Mouse (Mus musculus) large intestine, adult 2 months (tissue): ENCODE measurements around the gene Meis1. TPM values are rescaled to one million over a fixed set of nuclear protein-coding genes. Genes with fewer than 3 reads are reported as not detected.

Experiments used
- DNase-seq: peaks from one replicate; pipeline ENCODE4 v3.0.0-alpha.2; 2012; ENCODE audit warnings: low read depth, low spot score
- WGBS: fragments of 180-500 bp; shearing (Covaris S2); methylation state at CpG from one replicate; pipeline ENCODE4 v1.1.7; 2018; 5-methylcytosine and 5-hydroxymethylcytosine counted together
- polyA plus RNA-seq: library from polyadenylated mRNA; depleted of rRNA; stranded (reverse); fragments of >200 nt; gene quantifications from 2 replicates; pipeline ENCODE4 v1.2.3, GENCODE M21; 2012

Gene Meis1
- polyA plus RNA-seq, 1 experiment, result 4.9 TPM

DNA sequence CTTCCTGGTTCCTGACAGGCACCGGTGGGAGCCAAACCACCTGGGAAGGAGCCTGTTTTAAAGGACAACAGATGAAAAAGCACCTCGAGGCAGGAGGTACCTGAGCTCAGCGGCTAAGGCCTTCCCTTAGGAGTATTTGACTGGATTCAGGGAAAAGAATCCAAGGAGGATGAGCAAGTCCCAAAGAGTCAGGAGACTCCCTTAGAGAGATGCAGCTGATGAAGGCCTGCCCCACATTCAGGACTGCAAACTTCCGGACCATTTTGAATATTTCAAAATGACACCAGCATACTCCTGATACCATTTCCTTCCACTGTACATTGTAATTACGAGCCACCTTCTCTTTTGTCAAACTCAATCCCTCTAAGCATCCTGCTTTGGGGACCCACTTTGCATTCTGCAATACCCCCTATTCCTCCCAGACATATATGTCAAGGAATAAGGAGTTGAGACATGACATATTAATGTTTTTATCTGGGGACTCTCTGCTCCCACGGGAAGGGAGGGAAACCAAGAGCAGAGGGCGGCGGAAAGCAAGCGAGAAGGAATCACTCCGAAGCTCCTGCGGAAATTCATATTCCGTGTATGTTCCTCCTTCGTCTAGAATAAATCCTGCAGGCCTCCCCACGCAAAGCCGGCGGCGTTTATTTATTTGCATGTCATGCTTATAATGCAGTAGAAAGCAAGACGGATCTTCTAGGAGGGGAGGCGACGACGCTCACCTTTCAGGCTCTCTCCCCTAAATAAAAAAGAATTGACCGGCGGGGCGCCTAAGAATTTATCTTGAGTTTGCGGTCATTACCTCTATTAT lies 148.5 kb downstream of the Meis1 start:
- 31% methylated on average over 25 of the region's 25 CpGs for WGBS
- DNase-seq, result no peak

DNA sequence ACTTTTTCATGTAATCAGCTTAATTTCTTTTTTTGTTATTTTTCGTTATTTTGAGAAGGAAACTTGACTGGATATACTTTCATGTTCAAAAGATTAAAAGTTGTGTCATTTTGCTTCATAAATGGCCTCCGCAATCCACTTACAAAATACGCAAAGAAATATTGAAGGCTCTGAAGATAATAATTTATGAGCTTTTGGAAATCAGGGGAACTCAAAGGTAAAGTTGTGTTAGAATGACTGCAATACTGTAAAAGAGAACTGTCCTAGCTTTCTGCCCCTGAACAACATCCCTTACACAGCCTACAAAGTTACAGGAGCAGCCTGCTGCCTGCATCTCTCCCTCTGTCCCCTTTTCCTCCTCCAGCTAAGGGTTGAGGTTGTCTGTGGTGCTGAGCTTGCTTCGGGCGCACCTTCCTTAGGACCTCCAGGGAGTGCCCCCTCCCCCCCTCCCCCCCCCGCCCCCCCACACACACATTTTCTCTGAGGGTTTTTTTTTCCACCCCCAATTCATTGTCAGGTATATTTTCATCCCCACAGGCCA lies 149.3 kb downstream of the Meis1 start:
- no peak for DNase-seq
- WGBS, result 43% methylated on average over 6 of the region's 6 CpGs

DNA sequence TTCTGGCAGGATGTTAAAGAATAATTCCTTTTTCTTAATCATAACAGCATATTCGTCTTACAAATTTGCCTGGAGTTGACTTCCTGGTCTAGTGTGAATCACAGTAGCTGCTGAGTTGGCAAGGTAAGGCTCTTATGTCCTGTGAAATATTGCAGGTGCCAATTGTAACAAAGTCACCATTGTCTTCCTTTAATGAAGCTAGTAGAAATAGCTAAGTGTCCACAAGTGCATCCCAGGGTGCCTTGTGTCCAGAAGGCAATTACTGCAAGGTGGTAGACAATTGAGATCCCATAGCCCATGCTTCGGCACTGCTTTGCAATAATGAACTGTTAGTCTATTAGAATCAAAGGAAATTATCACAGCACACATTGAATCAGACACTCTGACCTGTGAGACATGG lies 151.1 kb downstream of the Meis1 start:
- 55% methylated on average over 2 of the region's 2 CpGs for WGBS
- DNase-seq, result no peak

DNA sequence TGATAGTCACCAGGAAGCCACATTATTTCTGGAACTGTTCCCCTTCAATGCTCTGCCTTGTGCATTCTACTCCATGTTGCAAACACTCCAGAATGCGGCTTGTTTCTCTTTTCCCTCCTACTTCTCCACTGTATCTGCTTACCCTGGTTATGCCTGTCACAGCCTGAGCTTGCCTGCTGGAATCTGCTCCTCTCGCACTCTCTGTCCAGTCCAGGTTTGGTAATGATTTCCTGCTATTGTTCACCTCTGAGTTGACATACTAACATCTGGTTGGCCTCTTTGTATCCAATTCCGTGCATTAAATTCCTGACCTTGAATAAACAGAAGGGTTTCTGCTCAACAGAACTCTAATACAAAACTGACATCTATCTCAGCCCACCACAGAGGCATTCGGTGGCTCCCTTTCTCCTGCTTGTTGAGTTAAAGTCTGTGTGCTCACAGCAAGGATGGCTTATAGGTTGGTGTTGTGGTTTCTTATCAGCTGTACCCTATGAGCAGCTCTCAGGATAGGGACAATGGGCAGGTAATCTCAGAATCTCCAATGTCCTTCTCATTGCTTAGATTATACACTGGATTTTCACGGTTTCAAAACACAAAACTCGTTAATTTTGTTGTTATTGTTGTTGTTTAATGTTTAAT lies 152.5 kb downstream of the Meis1 start:
- WGBS, result 56% methylated on average over 6 of the region's 6 CpGs
- no peak for DNase-seq

DNA sequence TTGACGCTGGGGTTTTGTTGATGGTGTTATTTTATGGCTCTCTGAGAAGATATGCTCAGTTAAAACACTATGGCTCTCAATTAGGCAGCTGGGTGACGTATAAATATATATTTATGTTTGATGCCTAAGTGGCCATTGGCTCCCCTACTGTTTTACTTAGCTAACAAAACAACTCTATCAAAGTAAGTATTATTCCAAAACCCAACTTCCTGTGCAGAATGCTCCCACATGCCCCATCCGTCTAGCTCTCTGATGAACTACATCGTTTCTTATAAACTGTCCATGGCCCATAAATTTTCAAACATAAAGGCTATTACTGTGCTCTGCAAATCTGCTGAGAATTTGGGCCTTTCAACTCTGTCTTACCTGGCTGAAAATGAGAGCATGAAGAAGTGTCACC lies 168.0 kb downstream of the Meis1 start:
- WGBS, result 57% methylated on average over 4 of the region's 4 CpGs

DNA sequence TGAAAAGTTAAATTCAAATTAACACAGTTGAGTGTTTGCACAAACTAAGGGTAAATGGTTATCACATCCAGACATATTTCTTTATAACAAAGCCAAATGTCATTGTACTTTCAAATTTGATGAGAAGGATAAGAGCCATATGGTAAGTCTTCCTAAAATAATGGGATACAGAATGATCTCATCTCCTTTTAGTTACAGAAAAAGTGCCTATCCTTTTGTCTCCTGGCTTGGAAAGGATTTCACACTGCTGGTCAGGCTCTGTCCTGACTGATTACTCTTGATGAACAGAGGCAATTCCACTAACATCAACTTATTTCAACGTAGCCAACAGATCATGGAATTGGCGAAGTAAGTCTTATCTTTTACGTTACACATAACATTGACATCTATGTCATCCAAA lies 171.1 kb downstream of the Meis1 start:
- 95% methylated on average over 3 of the region's 3 CpGs for WGBS
- no peak for DNase-seq

More for the DNA sequence above, 168.0 kb downstream of the Meis1 start:
- no peak for DNase-seq

DNA sequence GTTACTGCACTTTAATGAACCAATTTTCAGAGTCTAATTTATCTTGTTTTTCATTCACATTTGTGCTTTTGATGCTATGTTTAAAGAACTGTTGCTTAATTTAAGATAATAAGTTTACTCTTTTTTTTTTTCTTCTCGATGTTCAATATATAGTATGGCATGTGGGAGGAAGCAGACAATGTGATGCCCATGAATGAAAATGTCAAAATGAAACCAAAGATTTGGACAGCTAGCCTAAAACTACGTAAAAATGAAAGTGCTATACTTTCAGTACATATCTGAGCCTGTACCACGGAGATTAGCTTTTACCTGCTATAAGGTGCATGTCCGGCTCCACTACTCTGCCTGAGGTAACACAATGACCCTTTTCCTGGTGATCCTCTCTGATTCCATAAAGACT lies 172.3 kb downstream of the Meis1 start:
- DNase-seq, result no peak
- 89% methylated on average over 4 of the region's 4 CpGs for WGBS

DNA sequence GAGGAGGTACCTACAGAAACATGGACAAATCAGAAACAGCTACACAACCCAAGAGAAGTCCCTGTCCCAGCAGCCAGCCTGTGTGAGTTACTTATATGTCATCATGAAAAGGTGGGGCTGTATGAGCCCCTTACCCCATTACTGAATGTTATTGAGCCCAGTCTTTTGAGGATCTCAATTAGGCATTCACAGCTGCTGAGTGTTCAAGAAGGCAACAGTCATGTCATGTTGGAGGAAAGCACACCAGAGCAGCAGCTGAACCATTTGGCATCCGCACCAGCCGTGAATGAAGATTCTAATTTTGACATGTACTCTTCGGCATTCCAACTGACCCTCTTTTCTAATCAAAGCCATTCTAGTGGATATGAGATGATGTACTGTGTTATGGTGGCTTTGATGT lies 172.9 kb downstream of the Meis1 start:
- 88% methylated on average over 3 of the region's 3 CpGs for WGBS

DNA sequence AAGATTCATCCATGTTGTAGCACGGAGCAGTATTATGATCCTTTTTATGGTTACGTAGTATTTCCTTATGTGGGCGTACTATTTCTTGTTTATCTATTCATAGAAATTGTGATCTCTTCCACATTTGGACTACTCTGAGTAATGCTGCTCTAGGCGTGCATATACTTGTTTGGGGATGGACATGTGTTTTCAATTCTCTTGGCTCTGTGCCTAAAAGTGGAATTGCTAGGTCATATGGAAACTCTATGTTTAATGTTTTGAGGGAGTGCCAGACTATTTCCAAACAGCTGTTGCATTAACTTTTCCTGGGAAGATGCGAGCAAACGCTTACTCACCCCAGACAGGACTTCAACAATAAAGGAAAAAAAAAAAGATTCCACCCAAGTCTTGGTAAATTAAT lies 173.3 kb downstream of the Meis1 start:
- 52% methylated on average over 6 of the region's 6 CpGs for WGBS
- DNase-seq, result no peak

More for the DNA sequence above, 172.9 kb downstream of the Meis1 start:
- DNase-seq, result no peak

DNA sequence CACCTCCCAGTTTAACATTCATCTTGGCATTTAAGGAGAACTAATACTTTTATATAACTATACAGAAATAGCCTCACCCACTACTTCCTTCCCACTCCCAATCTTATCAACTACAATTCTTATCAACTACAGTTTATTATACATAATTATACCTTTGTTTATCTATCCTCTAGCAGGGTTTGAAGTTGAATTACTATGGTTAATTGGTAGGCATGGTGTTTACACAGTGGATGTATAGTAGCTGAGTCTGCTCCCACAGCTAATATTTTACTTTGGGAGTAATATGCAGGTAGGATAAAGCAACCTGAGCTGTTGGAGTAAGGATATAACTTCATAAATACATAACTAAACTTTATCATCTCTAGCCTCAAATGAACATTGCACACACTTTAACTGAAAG lies 188.7 kb downstream of the Meis1 start:
- DNase-seq, result no peak
